Mouse (Mus musculus) testis, postnatal 14 days (tissue): ENCODE results near the gene Gm19684.
"Not testable (repeated sequence)": the region's sequence is repeated elsewhere in the genome, so short reads cannot be mapped to it uniquely, and the experiment has no call there.

ENCODE experiments used
- DNase-seq: peaks from one replicate; pipeline ENCODE4 v3.0.0; 2021; ENCODE audit warnings: low spot score

The Gm19684 gene

DNA sequence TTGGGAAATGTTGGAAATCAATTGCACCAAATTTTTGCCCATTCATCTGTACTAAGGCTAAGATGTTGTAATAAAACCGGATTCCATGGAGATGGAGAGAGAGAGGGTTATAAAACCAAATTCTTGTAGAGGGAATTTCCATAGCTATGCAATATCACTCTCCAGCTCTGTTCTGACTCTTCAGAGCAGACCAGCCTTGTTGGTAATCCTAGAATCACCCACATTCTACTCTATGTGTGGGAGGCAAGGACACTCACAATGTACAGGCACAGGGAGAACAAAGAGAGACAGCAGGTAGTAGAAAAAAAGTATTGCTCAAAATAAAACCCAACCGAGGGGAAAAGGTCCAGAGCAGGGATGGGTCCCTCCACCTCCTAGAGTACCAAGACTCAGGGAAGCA, 54.7 kb downstream of the Gm19684 start:
- DNase-seq, result not testable (repeated sequence)

DNA sequence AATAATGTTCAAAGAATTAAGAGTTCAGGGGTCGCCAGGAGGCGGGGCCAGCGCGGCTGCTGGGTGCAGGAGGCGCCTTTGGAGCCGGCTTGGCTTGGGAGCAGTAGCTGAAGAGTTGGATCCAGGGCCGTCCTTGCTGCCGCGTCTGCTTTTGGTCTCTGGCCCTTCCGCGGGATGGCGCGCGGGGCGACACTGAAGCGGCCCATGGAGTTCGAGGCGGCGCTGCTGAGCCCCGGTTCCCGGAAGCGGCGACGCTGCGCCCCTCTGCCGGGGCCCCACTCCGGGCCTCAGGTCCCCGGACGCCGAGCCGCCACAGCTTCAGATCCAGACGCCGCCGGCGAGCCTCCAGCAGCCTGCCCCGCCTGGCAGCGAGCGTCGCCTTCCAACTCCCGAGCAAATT, 57.5 kb downstream of the Gm19684 start:
- not testable (repeated sequence) for DNase-seq
